Mouse (Mus musculus): Measurements from ENCODE around the gene Tmem220. TPM values are rescaled to one million over a fixed set of nuclear protein-coding genes. Genes with fewer than 3 reads are reported as not detected.
"Not testable (repeated sequence)": the region's sequence is repeated elsewhere in the genome, so short reads cannot be mapped to it uniquely, and the experiment has no call there.

Gene Tmem220
- polyA plus RNA-seq, 1 experiment from 2014 or later, result 7.0 TPM

- no peaks in the 10 kb centered on the region for H3K4me1 ChIP-seq (replicated peaks; ENCODE audit: control insufficient read depth, insufficient read depth, low read length)
- H3K9me3 ChIP-seq (ENCODE audit: control insufficient read depth), result no peaks in the 10 kb centered on the region
- H3K4me2 ChIP-seq (replicated peaks; ENCODE audit: low read depth), result no peak overlapping the region
- no peaks in the 10 kb centered on the region for H3K27me3 ChIP-seq (replicated peaks; ENCODE audit: control insufficient read depth, insufficient read depth, low read length)
- H3K4me3 ChIP-seq (ENCODE audit: low read depth, low read length), result no peak overlapping the region
- no peak overlapping the region for H3K9ac ChIP-seq (ENCODE audit: low read depth, low read length)
- H3K36me3 ChIP-seq (ENCODE audit: control insufficient read depth, insufficient read depth), result no peaks in the 10 kb centered on the region
- no peak overlapping the region for H3K27ac ChIP-seq (ENCODE audit: low read depth, low read length)
- 7% methylated on average over 8 of the region's 8 CpGs for WGBS
- TF ChIP-seq CTCF (IDR thresholded peaks at IDR 0.05; ENCODE audit: low read depth), result peak; percentile 59
- 0 out of 2 replicates have a peak, but pooled peaks have one; percentile 31 for ATAC-seq
These were observed 14.5 kb upstream of the Tmem220 start for GRCm38 (mm10) chr11:67010430-67010829.

DNA sequence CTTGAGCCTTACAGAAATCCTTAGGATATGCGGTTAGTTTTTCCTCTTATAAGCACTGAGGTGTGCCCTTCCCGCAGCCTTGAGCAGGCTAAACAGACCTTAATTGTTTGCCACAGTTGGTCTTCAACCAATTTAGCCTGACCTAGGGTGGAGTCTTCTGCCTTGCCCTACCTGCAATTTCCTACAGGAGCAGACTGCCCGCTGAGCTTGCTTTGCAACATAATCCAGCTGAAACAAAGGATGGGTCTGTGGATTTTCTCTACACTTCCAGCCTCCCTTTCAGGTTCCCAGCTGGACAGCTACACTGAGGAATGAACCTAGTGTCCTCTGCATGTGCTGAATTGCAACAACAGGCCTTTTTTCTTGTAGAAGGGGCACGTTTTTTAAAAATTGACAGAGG lies 13.3 kb upstream of the Tmem220 start:
- Histone ChIP-seq H3K4me1 (replicated peaks; ENCODE audit: control insufficient read depth, insufficient read depth, low read length) (no peaks in the 10 kb centered on the region), H3K27me3 (replicated peaks; ENCODE audit: control insufficient read depth, insufficient read depth, low read length) (no peaks in the 10 kb centered on the region), H3K36me3 (ENCODE audit: control insufficient read depth, insufficient read depth) (no peaks in the 10 kb centered on the region), H3K9ac (ENCODE audit: low read depth, low read length) (no peak overlapping the region), H3K9me3 (ENCODE audit: control insufficient read depth) (no peaks in the 10 kb centered on the region), H3K4me3 (ENCODE audit: low read depth, low read length) (no peak overlapping the region), H3K4me2 (replicated peaks; ENCODE audit: low read depth) (no peak overlapping the region), H3K27ac (ENCODE audit: low read depth, low read length) (no peak overlapping the region)
- ATAC-seq, result no peak
- no peak for TF ChIP-seq CTCF (IDR thresholded peaks at IDR 0.05; ENCODE audit: low read depth)
- WGBS, result 52% methylated on average over 4 of the region's 4 CpGs

DNA sequence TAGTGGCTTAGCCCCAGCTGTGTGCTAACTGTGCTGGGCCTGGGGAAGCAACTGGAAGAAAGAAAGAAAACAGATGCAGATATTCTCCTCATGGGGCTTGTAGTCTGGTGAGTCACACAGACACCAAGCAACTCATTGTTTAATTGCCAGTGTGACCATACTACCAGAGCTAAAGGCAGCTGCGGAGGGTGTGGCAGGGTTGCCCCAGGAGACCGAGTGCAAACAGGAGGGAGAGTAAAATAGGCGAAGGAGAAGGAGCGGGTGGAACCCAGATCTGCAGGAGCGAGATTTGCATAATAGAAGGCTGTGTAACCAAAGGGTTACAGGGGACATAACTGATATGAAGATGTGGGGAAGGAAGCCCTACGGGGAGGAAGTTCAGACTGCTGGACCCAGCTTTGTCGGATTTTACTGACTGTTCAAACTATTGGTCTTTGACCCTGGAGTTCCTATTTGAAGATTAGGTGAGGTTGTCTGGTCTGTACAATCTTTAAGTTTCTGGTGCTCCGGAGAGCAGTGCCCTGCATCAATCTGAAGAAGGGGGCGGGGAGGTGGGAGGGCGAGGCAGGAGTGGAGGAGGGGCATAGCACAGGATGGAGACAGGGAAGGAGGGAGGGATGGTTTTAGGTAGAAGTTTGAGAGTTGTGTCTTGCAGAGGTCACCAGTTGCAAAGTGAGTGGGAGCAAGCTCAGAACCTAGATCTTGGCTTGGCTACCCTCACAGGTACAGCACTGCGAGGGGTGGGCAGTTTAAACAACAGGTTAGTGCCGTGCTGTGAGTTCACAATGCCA lies 7.0 kb upstream of the Tmem220 start:
- no peak overlapping the region for H3K9ac ChIP-seq (ENCODE audit: low read depth, low read length)
- no peaks in the 10 kb centered on the region for H3K9me3 ChIP-seq (ENCODE audit: control insufficient read depth)
- H3K27ac ChIP-seq (ENCODE audit: low read depth, low read length), result peak overlapping the region; percentile 57; the same call in 1 of the 2 replicates
- H3K27me3 ChIP-seq (replicated peaks; ENCODE audit: control insufficient read depth, insufficient read depth, low read length), result no peaks in the 10 kb centered on the region
- H3K4me2 ChIP-seq (replicated peaks; ENCODE audit: low read depth), result peak overlapping the region; percentile 35
- H3K4me3 ChIP-seq (ENCODE audit: low read depth, low read length), result no peak overlapping the region
- ATAC-seq, result peak; percentile 83
- TF ChIP-seq CTCF (IDR thresholded peaks at IDR 0.05; ENCODE audit: low read depth), result no peak
- WGBS, result 5% methylated on average over 12 of the region's 12 CpGs
- H3K4me1 ChIP-seq (replicated peaks; ENCODE audit: control insufficient read depth, insufficient read depth, low read length), result no peaks in the 10 kb centered on the region
- H3K36me3 ChIP-seq (ENCODE audit: control insufficient read depth, insufficient read depth), result no peaks in the 10 kb centered on the region

DNA sequence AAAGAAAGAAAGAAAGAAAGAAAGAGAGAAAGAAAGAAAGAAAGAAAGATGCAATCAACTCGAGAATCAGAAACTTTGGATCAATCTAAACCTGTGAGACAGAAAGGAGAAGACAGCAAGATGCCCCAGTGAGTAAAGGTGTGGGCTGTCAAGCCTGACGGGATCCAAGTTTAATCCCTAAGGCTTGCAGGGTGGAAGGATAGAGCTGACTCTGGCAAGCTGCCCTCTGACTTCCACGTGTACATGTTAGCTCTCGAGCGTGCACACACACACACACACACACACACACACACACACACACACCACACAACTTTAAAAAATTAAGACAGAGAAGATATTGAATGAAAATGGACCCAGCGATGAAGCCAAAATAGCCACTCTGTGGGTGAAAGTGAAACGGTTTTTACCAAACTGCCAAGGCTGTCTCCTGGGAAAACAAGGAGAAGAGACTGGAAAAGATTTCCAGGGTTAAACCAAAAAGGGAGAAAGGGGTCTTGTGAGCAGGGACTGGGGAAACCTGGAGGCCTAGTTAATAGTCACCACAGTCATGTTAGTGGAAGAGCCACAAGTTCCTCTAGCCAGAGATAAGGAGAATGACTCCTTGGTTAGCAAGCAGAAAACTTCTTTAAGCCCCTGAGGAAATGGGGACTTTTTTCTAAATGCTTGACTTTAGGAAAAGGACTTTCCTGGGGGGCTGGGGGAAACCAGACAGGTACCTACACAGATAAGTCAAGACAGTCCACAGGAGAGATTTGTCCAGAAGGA lies 5.1 kb upstream of the Tmem220 start:
- no peak overlapping the region for H3K4me2 ChIP-seq (replicated peaks; ENCODE audit: low read depth)
- 58% methylated on average over 7 of the region's 7 CpGs for WGBS
- H3K9ac ChIP-seq (ENCODE audit: low read depth, low read length), result no peak overlapping the region
- H3K27me3 ChIP-seq (replicated peaks; ENCODE audit: control insufficient read depth, insufficient read depth, low read length), result no peaks in the 10 kb centered on the region
- no peaks in the 10 kb centered on the region for H3K9me3 ChIP-seq (ENCODE audit: control insufficient read depth)
- TF ChIP-seq CTCF (IDR thresholded peaks at IDR 0.05; ENCODE audit: low read depth), result no peak
- no peak overlapping the region for H3K4me3 ChIP-seq (ENCODE audit: low read depth, low read length)
- H3K4me1 ChIP-seq (replicated peaks; ENCODE audit: control insufficient read depth, insufficient read depth, low read length), result no peaks in the 10 kb centered on the region
- no peak overlapping the region; the same call in 1 of the 2 replicates for H3K27ac ChIP-seq (ENCODE audit: low read depth, low read length)
- ATAC-seq, result no peak
- H3K36me3 ChIP-seq (ENCODE audit: control insufficient read depth, insufficient read depth), result no peaks in the 10 kb centered on the region

DNA sequence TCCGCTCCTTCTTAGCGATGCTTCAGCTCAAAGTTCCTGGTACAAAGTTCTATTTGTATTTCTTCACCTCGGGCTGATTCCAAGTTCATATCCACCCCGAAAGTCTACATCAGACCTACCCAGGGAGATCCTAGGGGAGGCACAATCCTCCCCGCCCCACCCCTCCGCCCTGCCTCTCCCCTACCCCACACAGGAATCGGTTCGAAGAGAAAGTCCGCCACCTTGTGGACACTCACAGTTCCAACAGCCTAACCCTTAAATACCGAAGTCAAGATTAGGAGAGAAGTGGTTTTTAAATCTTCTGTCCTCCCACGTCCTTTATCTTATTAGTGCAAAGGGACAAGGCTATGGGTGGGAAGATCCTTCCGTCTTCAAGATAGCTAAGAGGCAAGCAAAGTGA lies 4.0 kb upstream of the Tmem220 start:
- H3K27me3 ChIP-seq (replicated peaks; ENCODE audit: control insufficient read depth, insufficient read depth, low read length), result no peaks in the 10 kb centered on the region
- peak; percentile 83 for TF ChIP-seq CTCF (IDR thresholded peaks at IDR 0.05; ENCODE audit: low read depth)
- H3K4me1 ChIP-seq (replicated peaks; ENCODE audit: control insufficient read depth, insufficient read depth, low read length), result no peaks in the 10 kb centered on the region; the same call in 1 of the 2 replicates
- H3K9me3 ChIP-seq (ENCODE audit: control insufficient read depth), result no peaks in the 10 kb centered on the region
- ATAC-seq, result peak; percentile 72
- no peak overlapping the region for H3K9ac ChIP-seq (ENCODE audit: low read depth, low read length)
- H3K4me2 ChIP-seq (replicated peaks; ENCODE audit: low read depth), result peak overlapping the region; percentile 48
- H3K27ac ChIP-seq (ENCODE audit: low read depth, low read length), result no peak overlapping the region
- H3K4me3 ChIP-seq (ENCODE audit: low read depth, low read length), result no peak overlapping the region
- 3% methylated on average over 12 of the region's 12 CpGs for WGBS
- H3K36me3 ChIP-seq (ENCODE audit: control insufficient read depth, insufficient read depth), result no peaks in the 10 kb centered on the region

DNA sequence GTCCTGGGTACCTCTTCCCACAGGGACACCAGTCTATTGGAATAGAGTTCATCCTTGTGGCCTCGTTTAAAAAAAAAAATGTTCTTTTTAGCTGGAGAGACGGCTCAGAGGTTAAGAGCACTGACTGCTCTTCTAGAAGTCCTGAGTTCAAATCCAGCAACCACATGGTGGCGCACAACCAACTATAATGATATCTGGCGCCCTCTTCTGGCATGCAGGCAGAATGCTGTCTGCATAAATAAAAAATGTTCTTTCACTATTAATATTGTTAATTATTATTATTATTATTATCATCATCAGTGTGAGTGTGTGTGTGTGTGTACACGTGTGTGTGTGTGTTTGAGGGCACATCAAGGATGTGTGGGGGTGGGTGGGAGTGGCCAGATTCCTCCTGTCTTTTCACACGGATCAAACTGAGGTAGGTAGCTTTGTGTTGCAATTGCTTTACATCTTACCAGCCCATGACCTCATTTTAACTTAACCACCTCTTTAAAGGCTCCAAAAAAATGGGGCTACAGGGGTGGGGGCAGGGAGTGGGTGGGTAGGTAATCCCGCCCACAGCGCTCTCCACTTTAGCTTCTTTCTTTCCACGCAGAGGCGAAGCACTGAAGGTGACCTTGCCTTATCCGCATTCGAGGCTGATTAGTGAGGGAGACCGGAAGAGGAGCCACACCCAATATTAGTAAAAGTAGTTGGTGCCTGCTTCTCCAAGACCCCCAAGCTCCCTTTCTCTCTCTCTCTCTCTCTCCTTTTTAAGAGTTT lies 2.4 kb upstream of the Tmem220 start:
- no peak for ATAC-seq
- Histone ChIP-seq H3K27ac (ENCODE audit: low read depth, low read length) (no peak overlapping the region), H3K9ac (ENCODE audit: low read depth, low read length) (no peak overlapping the region), H3K27me3 (replicated peaks; ENCODE audit: control insufficient read depth, insufficient read depth, low read length) (no peaks in the 10 kb centered on the region), H3K4me2 (replicated peaks; ENCODE audit: low read depth) (no peak overlapping the region), H3K9me3 (ENCODE audit: control insufficient read depth) (no peaks in the 10 kb centered on the region), H3K36me3 (ENCODE audit: control insufficient read depth, insufficient read depth) (no peaks in the 10 kb centered on the region), H3K4me3 (ENCODE audit: low read depth, low read length) (no peak overlapping the region), H3K4me1 (replicated peaks; ENCODE audit: control insufficient read depth, insufficient read depth, low read length) (no peaks in the 10 kb centered on the region; the same call in 1 of the 2 replicates)
- TF ChIP-seq CTCF (IDR thresholded peaks at IDR 0.05; ENCODE audit: low read depth), result peak; percentile 69
- WGBS, result 78% methylated on average over 13 of the region's 13 CpGs

DNA sequence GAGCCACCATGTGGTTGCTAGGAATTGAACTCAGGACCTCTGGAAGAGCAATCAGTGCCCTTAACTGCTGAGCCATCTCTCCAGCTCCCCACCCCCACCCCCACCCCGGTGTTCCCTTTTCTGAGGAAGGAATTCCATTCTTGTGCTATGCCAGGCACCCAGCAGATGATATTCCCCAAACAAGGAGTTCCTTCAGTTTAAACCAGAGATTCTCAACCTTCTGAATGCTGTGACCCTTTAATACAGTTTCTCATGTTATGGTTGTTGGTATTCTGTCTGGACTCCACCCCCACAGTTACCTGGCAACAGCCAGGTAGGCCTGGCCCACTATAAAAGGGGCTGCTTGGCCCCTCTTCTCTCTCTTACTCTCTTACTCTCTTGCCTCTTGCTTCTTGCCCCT lies 1.8 kb upstream of the Tmem220 start:
- H3K27me3 ChIP-seq (replicated peaks; ENCODE audit: control insufficient read depth, insufficient read depth, low read length), result not testable (repeated sequence)

More for the DNA sequence above, 1.8 kb upstream of the Tmem220 start:
- ATAC-seq; H3K9ac ChIP-seq (ENCODE audit: low read depth, low read length); H3K36me3 ChIP-seq (ENCODE audit: control insufficient read depth, insufficient read depth); H3K4me3 ChIP-seq (ENCODE audit: low read depth, low read length); H3K9me3 ChIP-seq (ENCODE audit: control insufficient read depth); H3K4me1 ChIP-seq (replicated peaks; ENCODE audit: control insufficient read depth, insufficient read depth, low read length); H3K4me2 ChIP-seq (replicated peaks; ENCODE audit: low read depth); H3K27ac ChIP-seq (ENCODE audit: low read depth, low read length): not testable (repeated sequence)
- WGBS, result 64% methylated on average over 1 of the region's 1 CpGs
